8 mouse cellular contexts compared by ENCODE assay signal in genomic region chr8:88272231-88273050, GRCm38 (mm10). TPM values are rescaled to one million over a fixed set of nuclear protein-coding genes. Genes with fewer than 3 reads are reported as not detected.
DNase-seq lines count a peak whose midpoint lies in the region; ATAC-seq lines count a peak whose summit lies in the region.

Gene Adcy7 (plus strand): TSS chr8:88272403.

- no peak within 1 kb of the TSS for H3K27ac ChIP-seq in lung, embryonic 15.5 days
- no peak within 1 kb of the TSS for H3K27ac ChIP-seq in neural tube, embryonic 14.5 days (ENCODE audit: low read depth, low read length)

- H3K4me3 ChIP-seq in lung, embryonic 15.5 days: peak within 1 kb of the TSS; percentile 50
- H3K4me3 ChIP-seq in neural tube, embryonic 14.5 days (ENCODE audit: low read depth, low read length): peak within 1 kb of the TSS; percentile 42

- H3K9me3 ChIP-seq in lung, embryonic 15.5 days: no peaks in the 10 kb centered on the region
- no peaks in the 10 kb centered on the region for H3K9me3 ChIP-seq in neural tube, embryonic 14.5 days (ENCODE audit: control insufficient read depth, low read length)

- WGBS in lung, embryonic 15.5 days: 3% methylated on average over 64 of the region's 64 CpGs
- WGBS in neural tube, embryonic 14.5 days: 3% methylated on average over 64 of the region's 64 CpGs

- H3K9ac ChIP-seq in lung, embryonic 15.5 days: peak within 1 kb of the TSS; percentile 52
- peak within 1 kb of the TSS; percentile 54 for H3K9ac ChIP-seq in neural tube, embryonic 14.5 days (replicated peaks; ENCODE audit: low read depth, low read length)

- H3K4me1 ChIP-seq in lung, embryonic 15.5 days: peaks cover 18% of the 10 kb centered on the region
- peaks cover 8% of the 10 kb centered on the region; the same call in 1 of the 2 replicates for H3K4me1 ChIP-seq in neural tube, embryonic 14.5 days (ENCODE audit: control insufficient read depth, insufficient read depth, low read length)

- H3K36me3 ChIP-seq in lung, embryonic 15.5 days: no peaks in the 10 kb centered on the region
- H3K36me3 ChIP-seq in neural tube, embryonic 14.5 days (ENCODE audit: control insufficient read depth, insufficient read depth, low read length): no peaks in the 10 kb centered on the region

- ATAC-seq in inflammation-experienced regulatory T-cells, adult 6 months: peak; percentile 55
- peak; percentile 60; the same call in 1 of the 2 replicates for ATAC-seq in lung, embryonic 15.5 days (ENCODE audit: borderline replicate concordance, extremely low read depth, low FRiP score, low TSS enrichment)
- ATAC-seq in neural tube, embryonic 14.5 days (ENCODE audit: low read depth): peak; percentile 58; the same call in 1 of the 2 replicates

- H3K27me3 ChIP-seq in lung, embryonic 15.5 days: peaks cover 8% of the 10 kb centered on the region; the same call in 1 of the 2 replicates
- 0 out of 2 replicates have a peak, but pooled peaks cover 3% of the 10 kb centered on the region for H3K27me3 ChIP-seq in neural tube, embryonic 14.5 days (ENCODE audit: control insufficient read depth, insufficient read depth, low read length)

- DNase-seq in right cerebral cortex, postnatal 10 days (ENCODE audit: low spot score in 2 of 2): peak; percentile 51 to 54
- no peak for DNase-seq in right cerebral cortex, postnatal 36 days (ENCODE audit: low spot score in 2 of 2)
- DNase-seq in cerebellum, postnatal 10 days: peak; percentile 73 to 77
- DNase-seq in gastrocnemius, postnatal 10 days: peak; percentile 82
- DNase-seq in thymus, postnatal 36 days: peak; percentile 75 to 77

- peak within 1 kb of the TSS; percentile 94 for H3K4me2 ChIP-seq in lung, embryonic 15.5 days
- peak within 1 kb of the TSS; percentile 96 for H3K4me2 ChIP-seq in neural tube, embryonic 14.5 days (ENCODE audit: low read depth, low read length)

RNA-seq across cellular contexts. Expression of gene Adcy7, which starts in this region (rescaled TPM):
- 10 to 100 TPM; 12.7 to 17.7 TPM for total RNA-seq in gastrocnemius, postnatal 10 days (2021)
- polyA plus RNA-seq in inflammation-experienced regulatory T-cells, adult 6 months (2017; shearing (Covaris generic)): 100 to 1,000 TPM in 1 of 3 experiments, 10 to 100 TPM in 2; 93.6 to 134 (median 97.2) TPM
- polyA plus RNA-seq in lung, embryonic 15.5 days (2015; fragmentation: Nextera tagmentation; extraction: Ambion mirVana): 12.7 and 13.9 TPM in 2 replicates
- 2.2 and 3.7 TPM in 2 replicates for polyA plus RNA-seq in neural tube, embryonic 14.5 days (2014; fragmentation: Nextera tagmentation; extraction: Ambion mirVana)

Comparison
In these comparisons a context has a peak if more than half of its experiments do, and no peak if none do; other contexts are left out.
1. DNase-seq: peak in right cerebral cortex, postnatal 10 days (2 of 2), cerebellum, postnatal 10 days (2 of 2), gastrocnemius, postnatal 10 days (single experiment) and thymus, postnatal 36 days (2 of 2); none in right cerebral cortex, postnatal 36 days (0 of 2).
2. Peak in every context shown above with its lines, with median percentiles within 50 percentile points of each other: ATAC-seq.